ENCODE assay signal across 12 mouse cellular contexts in genomic region chrX:42018030-42018429, GRCm38 (mm10). TPM values are rescaled to one million over a fixed set of nuclear protein-coding genes. Genes with fewer than 3 reads are reported as not detected.
DNase-seq lines count a peak whose midpoint lies in the region; ATAC-seq lines count a peak whose summit lies in the region.
"Had no signal": no experiment of that assay in that cellular context is flagged by ENCODE, and none has a peak within 500 bp of the region (broad histone marks: within the 10 kb centered on the region; RNA-seq: fewer than 3 reads in every experiment).

No protein-coding gene starts in this region.

- no peaks in the 10 kb centered on the region for H3K9me3 ChIP-seq in embryonic facial prominence, embryonic 14.5 days (ENCODE audit: control insufficient read depth, low read length)
- no peaks in the 10 kb centered on the region for H3K9me3 ChIP-seq in limb, embryonic 10.5 days (replicated peaks)
- H3K9me3 ChIP-seq: embryonic facial prominence, embryonic 15.5 days; limb, embryonic 12.5 days; midbrain, embryonic 15.5 days had no signal

- H3K36me3 ChIP-seq in embryonic facial prominence, embryonic 14.5 days (ENCODE audit: control insufficient read depth, insufficient read depth, low read length): no peaks in the 10 kb centered on the region
- H3K36me3 ChIP-seq in limb, embryonic 10.5 days: no peaks in the 10 kb centered on the region
- H3K36me3 ChIP-seq: embryonic facial prominence, embryonic 15.5 days; limb, embryonic 12.5 days; midbrain, embryonic 15.5 days had no signal

- no peaks in the 10 kb centered on the region for H3K27me3 ChIP-seq in embryonic facial prominence, embryonic 14.5 days (replicated peaks; ENCODE audit: control insufficient read depth, insufficient read depth, low read length)
- H3K27me3 ChIP-seq in limb, embryonic 10.5 days (ENCODE audit: low read depth, poor library complexity, severe bottlenecking): no peaks in the 10 kb centered on the region
- H3K27me3 ChIP-seq: embryonic facial prominence, embryonic 15.5 days; limb, embryonic 12.5 days; midbrain, embryonic 15.5 days had no signal

- H3K4me3 ChIP-seq in embryonic facial prominence, embryonic 14.5 days (ENCODE audit: low read depth, low read length): no peak overlapping the region
- H3K4me3 ChIP-seq in limb, embryonic 10.5 days: no peak overlapping the region
- H3K4me3 ChIP-seq: embryonic facial prominence, embryonic 15.5 days; limb, embryonic 12.5 days; midbrain, embryonic 15.5 days had no signal

- WGBS in embryonic facial prominence, embryonic 14.5 days: 61% methylated on average over 1 of the region's 1 CpGs
- 72% methylated on average over 1 of the region's 1 CpGs for WGBS in limb, embryonic 10.5 days

- H3K27ac ChIP-seq in embryonic facial prominence, embryonic 14.5 days (replicated peaks; ENCODE audit: low read depth, low read length): no peak overlapping the region
- H3K27ac ChIP-seq in limb, embryonic 10.5 days: no peak overlapping the region
- H3K27ac ChIP-seq: embryonic facial prominence, embryonic 15.5 days; limb, embryonic 12.5 days; midbrain, embryonic 15.5 days had no signal

- ATAC-seq in embryonic facial prominence, embryonic 14.5 days (ENCODE audit: low read depth): peak; percentile 62; the same call in 1 of the 2 replicates
- peak; percentile 30 for ATAC-seq in megakaryocyte, adult 5-6 weeks (ENCODE audit: poor library complexity, severe bottlenecking)
- ATAC-seq: midbrain, embryonic 15.5 days had no signal

- H3K9ac ChIP-seq in embryonic facial prominence, embryonic 14.5 days (ENCODE audit: low read depth, low read length): no peak overlapping the region
- H3K9ac ChIP-seq: embryonic facial prominence, embryonic 15.5 days; limb, embryonic 12.5 days; midbrain, embryonic 15.5 days had no signal

- peak; percentile 3 for DNase-seq in embryo, embryonic 10.5 days (ENCODE audit: low spot score)
- DNase-seq in embryo, embryonic 11 days: no peak
- peak; percentile 23 for DNase-seq in lung, postnatal 25 days (ENCODE audit: low spot score)
- no peak for DNase-seq in lung, postnatal 10 days
- DNase-seq in embryonic facial prominence, embryonic 14.5 days (ENCODE audit: low spot score): peak; percentile 39
- DNase-seq in cerebellum, postnatal 25 days: no peak
- DNase-seq in limb, embryonic 10.5 days (ENCODE audit: low spot score): no peak
- DNase-seq: gastrocnemius, postnatal 36 days had no signal

- no peak overlapping the region for H3K4me2 ChIP-seq in embryonic facial prominence, embryonic 14.5 days (ENCODE audit: low read depth, low read length)
- H3K4me2 ChIP-seq: embryonic facial prominence, embryonic 15.5 days; limb, embryonic 12.5 days; midbrain, embryonic 15.5 days had no signal

- no peaks in the 10 kb centered on the region for H3K4me1 ChIP-seq in embryonic facial prominence, embryonic 14.5 days (ENCODE audit: control insufficient read depth, insufficient read depth, low read length)
- H3K4me1 ChIP-seq in limb, embryonic 10.5 days: no peaks in the 10 kb centered on the region
- H3K4me1 ChIP-seq: embryonic facial prominence, embryonic 15.5 days; limb, embryonic 12.5 days; midbrain, embryonic 15.5 days had no signal

RNA-seq across cellular contexts. Expression of gene Xiap, which starts 41.4 kb away (rescaled TPM):
- 17.6 and 18.1 TPM in 2 replicates for polyA plus RNA-seq in embryonic facial prominence, embryonic 14.5 days (2014; fragmentation: Nextera tagmentation; extraction: Ambion mirVana)
- 87.0 and 88.2 TPM in 2 replicates for total RNA-seq in megakaryocyte, adult 5-6 weeks (2015)
- 69.6 and 74.0 TPM in 2 replicates for total RNA-seq in megakaryocyte, adult 5-6 weeks (2017)
- 10.0 and 10.8 TPM in 2 replicates for polyA plus RNA-seq in limb, embryonic 10.5 days (2016; fragmentation: Nextera tagmentation; extraction: Ambion mirVana)

Comparison
In these comparisons a context has a peak if more than half of its experiments do, and no peak if none do; other contexts are left out.
1. DNase-seq: peak in embryo, embryonic 10.5 days (single experiment), lung, postnatal 25 days (single experiment) and embryonic facial prominence, embryonic 14.5 days (single experiment); none in embryo, embryonic 11 days (single experiment), lung, postnatal 10 days (single experiment), cerebellum, postnatal 25 days (0 of 2) and limb, embryonic 10.5 days (single experiment).